Mouse (Mus musculus) liver, adult 2 months (tissue): ENCODE results near the gene Asgr2.

Experiments
- CTCF ChIP-seq: fragments of 200-500 bp; IDR thresholded peaks from 2 replicates; pipeline ENCODE4 v1.5.1; 2011; ENCODE audit warnings: low read depth, low read length, control low read depth
- POLR2A ChIP-seq: fragments of 200-500 bp; IDR thresholded peaks from 2 replicates; pipeline ENCODE4 v1.6.1; 2011; ENCODE audit warnings: low read length, control low read depth; ENCODE audit not compliant: insufficient read depth; ENCODE audit errors: extremely low read depth

DNA sequence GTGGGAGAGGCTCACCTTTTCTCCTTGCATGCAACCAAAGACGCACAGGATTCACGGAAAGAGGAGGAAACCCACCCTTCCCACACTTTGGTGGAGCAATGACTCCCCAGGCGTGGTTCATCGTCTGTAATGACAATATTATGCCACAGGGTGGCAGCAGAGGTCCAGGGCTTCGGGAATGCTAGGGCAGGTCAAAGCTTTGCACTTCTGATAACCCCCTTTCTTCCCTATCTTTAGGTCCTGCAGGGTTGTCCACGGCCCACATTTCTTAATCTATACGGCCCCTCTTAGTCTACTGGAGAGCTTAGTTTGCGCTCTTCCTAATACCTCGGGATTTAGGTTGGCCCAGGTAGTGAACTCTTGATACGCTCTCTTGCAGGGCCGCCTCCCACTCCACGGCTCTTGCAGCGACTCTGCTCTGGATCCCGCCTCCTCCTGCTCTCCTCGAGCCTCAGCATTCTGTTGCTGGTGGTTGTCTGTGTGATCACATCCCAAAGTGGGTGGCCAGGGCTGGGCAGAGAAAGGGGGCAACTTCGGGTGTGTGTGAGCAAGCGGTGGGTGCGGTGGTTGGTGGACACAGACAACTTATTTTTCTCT is 36.7 kb upstream of the Asgr2 start:
- peak; percentile 92 for TF ChIP-seq CTCF
- TF ChIP-seq POLR2A, result no peak
